8 mouse cellular contexts compared by ENCODE assay signal in genomic region chr5:90771880-90772653, GRCm38 (mm10). TPM values are rescaled to one million over a fixed set of nuclear protein-coding genes. Genes with fewer than 3 reads are reported as not detected.
DNase-seq lines count a peak whose midpoint lies in the region; ATAC-seq and TF ChIP-seq lines count a peak whose summit lies in the region.

Gene Pf4 (plus strand): TSS chr5:90772435.

- peak within 1 kb of the TSS; percentile 35 for H3K4me3 ChIP-seq in heart, adult 2 months

- H3K36me3 ChIP-seq in heart, adult 2 months (ENCODE audit: control insufficient read depth, insufficient read depth, low read length): no peaks in the 10 kb centered on the region

- H3K9ac ChIP-seq in heart, adult 2 months (ENCODE audit: low read depth, low read length): no peak within 1 kb of the TSS

- TF ChIP-seq CTCF in heart, adult 2 months (IDR thresholded peaks at IDR 0.05): no peak

- no peaks in the 10 kb centered on the region for H3K79me2 ChIP-seq in heart, adult 2 months (replicated peaks; ENCODE audit: control insufficient read depth, insufficient read depth, low read length)

- no peak for DNase-seq in gastrocnemius, postnatal 14 days
- no peak for DNase-seq in gastrocnemius, adult 8-10 months (ENCODE audit: low spot score in 2 of 2)
- peak; percentile 43 to 71 for DNase-seq in heart, adult 2 months
- DNase-seq in kidney, adult 18-20 months: peak; percentile 26
- DNase-seq in lung, postnatal 10 days: peak; percentile 44
- no peak for DNase-seq in cerebellum, postnatal 36 days
- DNase-seq in frontal cortex, postnatal 25 days (ENCODE audit: low spot score in 2 of 2): no peak

- peak; percentile 51; the same call in 1 of the 2 replicates for TF ChIP-seq EP300 in heart, adult 2 months (IDR thresholded peaks at IDR 0.05; ENCODE audit: insufficient read depth, low read depth, low read length)

- ATAC-seq in cerebellum, adult (ENCODE audit: insufficient number of reproducible peaks, low FRiP score, low TSS enrichment): no peak

- H3K27me3 ChIP-seq in heart, adult 2 months (ENCODE audit: control insufficient read depth, insufficient read depth, low read length): no peaks in the 10 kb centered on the region

- H3K27ac ChIP-seq in heart, adult 2 months: peak within 1 kb of the TSS; percentile 28; the same call in 1 of the 2 replicates

- H3K4me1 ChIP-seq in heart, adult 2 months (ENCODE audit: control insufficient read depth, insufficient read depth, low read length): peaks cover 7% of the 10 kb centered on the region

- WGBS in heart, adult 2 months: 19% methylated on average over 16 of the region's 16 CpGs

- TF ChIP-seq POLR2A in heart, adult 2 months (IDR thresholded peaks at IDR 0.05; ENCODE audit: insufficient read depth, low read depth, low read length): peak; percentile 41; the same call in 1 of the 2 replicates

- intact Hi-C loops in gastrocnemius, postnatal 14 days (cut with DNase I; ENCODE audit: low total_unique reads): no loop called here
- intact Hi-C loops in heart, adult 2 months (cut with DNase I): loop anchor here (5.0 kb wide), 1 partner anchor 115 kb away; no protein-coding TSS in a partner anchor

RNA-seq across cellular contexts. Expression of gene Pf4, which starts in this region (rescaled TPM):
- 10 to 100 TPM; 18.7 to 23.7 TPM for total RNA-seq in gastrocnemius, postnatal 14 days (2021)
- 10 to 100 TPM in 1 of 4 experiments, 1 to 10 TPM in 3; 1.9 to 12.2 (median 6.2) TPM for total RNA-seq in gastrocnemius, adult 8-10 months (2022)
- 10 to 100 TPM; 37.6 to 71.1 TPM for total RNA-seq in heart, adult 2 months (2021)
- polyA plus RNA-seq in heart, adult 2 months (2012; rRNA removed): 58.7 and 73.0 TPM in 2 replicates

Comparison
In these comparisons a context has a peak if more than half of its experiments do, and no peak if none do; other contexts are left out.
1. DNase-seq: peak in heart, adult 2 months (2 of 2), kidney, adult 18-20 months (single experiment) and lung, postnatal 10 days (single experiment); none in gastrocnemius, postnatal 14 days (single experiment), gastrocnemius, adult 8-10 months (0 of 2), cerebellum, postnatal 36 days (0 of 2) and frontal cortex, postnatal 25 days (0 of 2).